Mouse (Mus musculus) lung, adult 2 months (tissue): ENCODE measurements around the gene Svip.

ENCODE experiments used
- CTCF ChIP-seq: fragments of 200-500 bp; IDR thresholded peaks from 2 replicates; pipeline ENCODE4 v1.5.1; 2011; ENCODE audit warnings: mild to moderate bottlenecking, low read length, control low read depth; ENCODE audit not compliant: insufficient read depth
- POLR2A ChIP-seq: fragments of 200-500 bp; IDR thresholded peaks from 2 replicates; pipeline ENCODE4 v1.6.1; 2011; ENCODE audit warnings: low read depth, mild to moderate bottlenecking, control low read depth, low read length, borderline replicate concordance; ENCODE audit errors: extremely low read depth

DNA sequence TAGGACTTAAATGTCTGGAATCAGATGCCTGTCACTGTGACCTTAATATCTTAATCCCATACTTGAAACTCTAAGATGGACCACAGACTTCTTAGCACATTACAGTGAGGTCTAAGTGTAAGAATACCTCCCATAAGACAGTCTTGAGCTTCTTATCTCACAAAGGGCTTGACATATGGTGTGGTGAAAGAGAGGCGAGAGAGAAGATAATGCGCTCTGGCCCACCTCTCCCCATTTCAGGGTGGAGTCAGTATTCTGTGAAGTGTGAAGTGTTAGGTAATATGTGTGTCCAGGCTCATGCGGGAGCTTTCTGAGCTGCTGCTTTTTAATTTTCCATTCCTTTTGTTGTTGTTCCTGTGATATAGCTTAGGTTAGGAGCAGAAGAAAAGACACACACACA, 14.8 kb downstream of the Svip start:
- TF ChIP-seq POLR2A (no peak), CTCF (no peak)
